Mouse (Mus musculus) mouse embryonic stem cell (cell line): ENCODE measurements around the gene Mbnl2.

ENCODE experiments used
- in situ Hi-C, 2 experiments: fragments of 300-500 bp; cut with MboI; formaldehyde crosslinking; loops; 1 replicate in 1 of 2; 3 replicates in 1 of 2; pipeline ENCODE4 v1.14.3; 2019 to 2020; ENCODE audit warnings: low sequenced_read_pairs in 2 of 2, low pct_unique_long_range_greater_than_20kb in 1 of 2, mixed read lengths in 1 of 2; ENCODE audit not compliant: unreplicated experiment in 1 of 2

The Mbnl2 gene

DNA sequence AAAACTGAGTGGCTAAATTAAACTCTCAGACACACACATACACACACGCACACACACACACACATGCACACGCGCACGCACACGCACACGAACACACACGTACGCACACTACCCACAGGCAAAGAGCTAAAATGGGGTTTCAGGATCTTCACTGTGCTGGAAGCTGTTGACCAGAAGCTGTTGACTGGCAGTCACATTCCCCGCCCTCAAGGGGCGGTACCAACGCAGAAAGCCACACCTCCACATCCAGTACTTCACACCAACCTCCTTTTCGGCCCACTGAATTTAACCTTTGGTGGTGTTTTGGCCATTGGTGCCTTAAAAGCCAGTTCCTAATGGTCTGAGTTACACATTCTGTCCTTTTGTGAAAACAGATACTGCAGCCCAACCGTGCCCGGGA lies 143.5 kb downstream of the Mbnl2 start:
- in situ Hi-C loops, result no loop called here

DNA sequence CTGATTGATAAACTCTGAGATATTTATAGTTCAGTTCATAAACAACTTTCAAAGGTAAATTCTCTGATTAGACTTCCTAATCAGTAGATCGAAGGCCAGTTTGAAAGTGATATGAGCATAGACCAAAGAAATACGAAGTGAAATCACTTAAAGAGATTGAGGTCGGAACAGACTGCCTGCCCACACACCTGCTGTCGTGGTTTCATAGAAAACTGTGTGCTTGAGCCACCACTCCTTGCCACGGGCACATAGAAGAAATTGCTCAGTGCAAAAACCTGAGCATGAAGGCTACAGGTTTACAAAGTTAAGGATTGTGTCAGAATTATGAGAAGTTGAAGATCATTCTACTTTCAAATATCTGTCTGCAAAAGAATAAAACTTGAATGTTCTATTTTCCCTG lies 153.0 kb downstream of the Mbnl2 start:
- in situ Hi-C loops, result no loop called here

DNA sequence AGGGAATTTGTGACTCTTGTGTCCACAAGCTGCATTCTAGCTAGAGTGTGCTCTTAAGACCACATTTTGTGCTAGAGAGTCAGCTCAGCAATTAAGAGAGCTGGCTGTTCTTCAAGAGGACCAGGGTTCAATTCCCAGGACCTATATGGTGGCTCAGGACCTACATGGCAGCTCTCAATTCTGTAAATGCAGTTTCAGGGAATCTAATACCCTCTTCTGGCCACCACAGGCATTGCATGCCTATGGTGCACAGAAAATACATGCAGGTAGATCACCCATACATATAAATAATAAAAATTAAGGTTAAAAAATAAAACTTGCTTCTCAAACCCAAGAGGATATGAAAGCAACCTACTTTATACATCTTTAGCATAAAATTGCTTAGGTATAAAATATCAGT lies 157.3 kb downstream of the Mbnl2 start:
- in situ Hi-C loops, result no loop called here

DNA sequence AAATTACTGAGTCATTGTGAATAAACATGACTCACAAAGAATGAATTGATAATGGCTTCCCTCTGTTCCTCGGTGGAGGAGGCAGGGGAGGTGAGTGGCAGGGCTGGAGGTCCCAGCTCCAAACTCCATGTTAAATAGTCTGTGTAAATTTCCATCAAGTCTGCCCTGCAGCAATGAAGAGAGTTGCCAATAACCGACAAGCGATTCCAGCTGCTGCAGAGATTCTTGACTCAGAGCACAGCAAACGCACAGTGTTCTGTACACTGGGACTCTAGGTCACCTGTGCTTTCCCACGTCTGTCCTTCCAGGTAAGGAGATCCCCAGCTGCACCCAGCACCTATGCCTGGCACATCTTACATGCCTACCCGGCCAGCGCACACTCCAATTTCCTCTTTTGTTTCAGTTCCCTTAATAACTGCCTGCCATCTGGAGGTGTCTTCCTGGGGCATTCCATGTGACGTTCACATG lies 158.5 kb downstream of the Mbnl2 start:
- in situ Hi-C loops, result no loop called here

DNA sequence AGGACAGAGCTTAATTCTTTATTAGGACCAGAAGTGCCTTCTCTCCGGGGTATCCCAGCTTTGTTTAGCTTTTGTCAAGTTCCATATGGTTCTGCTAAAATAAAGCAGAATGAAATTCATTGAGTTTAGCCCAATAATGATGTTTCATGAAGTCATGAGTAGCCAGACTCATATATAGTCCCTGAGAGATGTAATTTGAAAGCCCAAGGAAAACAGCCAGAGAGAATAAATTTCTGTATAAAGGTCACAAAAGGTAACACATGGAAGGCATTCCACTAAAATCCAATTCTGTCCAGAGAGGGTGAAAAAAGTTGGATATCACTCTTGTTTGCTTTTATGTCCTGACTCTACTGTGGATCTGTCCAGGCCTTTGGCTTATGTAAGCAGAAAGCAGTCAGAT lies 159.4 kb downstream of the Mbnl2 start:
- in situ Hi-C loops, result no loop called here

DNA sequence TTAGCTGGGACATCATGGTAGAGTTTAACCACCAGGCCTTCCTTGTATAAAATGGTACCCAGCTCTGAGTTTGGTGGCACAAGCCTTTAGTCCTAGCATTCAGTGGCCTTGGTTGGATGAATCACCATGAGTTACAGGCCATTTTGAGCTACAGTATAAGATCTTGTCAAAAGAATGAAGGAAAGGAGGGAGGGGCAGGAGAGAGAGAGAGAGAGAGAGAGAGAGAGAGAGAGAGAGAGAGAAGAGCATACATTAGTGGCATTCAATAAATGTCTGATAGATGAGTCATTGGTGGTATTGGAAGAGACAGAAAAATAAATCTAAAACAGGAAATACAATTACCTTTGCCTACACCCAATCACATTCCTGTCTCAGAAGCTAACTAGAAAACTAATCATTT lies 165.2 kb downstream of the Mbnl2 start:
- in situ Hi-C loops, result no loop called here

DNA sequence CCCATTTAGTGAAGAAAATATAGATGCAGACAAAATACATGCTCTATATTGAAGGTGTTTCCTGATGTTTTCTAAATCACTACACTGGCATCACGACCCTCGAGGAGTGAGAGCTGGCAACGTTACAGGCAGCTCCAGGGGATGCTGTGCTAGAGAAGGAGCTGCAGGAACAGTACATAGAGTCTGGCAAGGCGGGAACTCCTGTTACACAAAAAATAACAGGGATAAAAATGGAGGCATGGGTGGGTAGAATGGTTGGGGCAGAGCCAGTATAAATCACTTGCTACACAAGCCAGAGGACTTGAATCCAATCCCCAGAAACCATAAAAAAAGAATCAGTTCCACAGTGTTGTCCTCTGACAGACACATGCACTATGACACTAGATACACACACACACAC lies 165.8 kb downstream of the Mbnl2 start:
- in situ Hi-C loops, result no loop called here

DNA sequence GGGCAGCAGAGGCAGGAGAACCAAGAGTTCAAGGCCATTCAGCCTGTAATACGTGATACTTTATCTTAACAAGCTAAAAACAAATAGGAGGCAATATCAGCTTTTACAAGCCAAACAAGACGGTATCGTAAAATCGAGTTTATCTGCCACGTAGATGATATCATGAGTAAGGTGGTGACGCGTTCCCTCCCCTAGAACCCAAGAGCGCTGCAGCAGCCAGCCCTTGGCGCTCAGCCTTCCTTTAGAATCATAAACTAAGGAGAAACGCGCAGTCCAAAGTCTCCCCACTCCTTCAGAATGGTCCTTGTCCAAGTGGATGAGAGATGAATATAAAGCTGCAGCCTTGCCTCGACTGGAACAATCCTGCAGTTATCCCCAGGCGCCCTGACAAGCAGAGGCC lies 166.4 kb downstream of the Mbnl2 start:
- in situ Hi-C loops, result no loop called here

DNA sequence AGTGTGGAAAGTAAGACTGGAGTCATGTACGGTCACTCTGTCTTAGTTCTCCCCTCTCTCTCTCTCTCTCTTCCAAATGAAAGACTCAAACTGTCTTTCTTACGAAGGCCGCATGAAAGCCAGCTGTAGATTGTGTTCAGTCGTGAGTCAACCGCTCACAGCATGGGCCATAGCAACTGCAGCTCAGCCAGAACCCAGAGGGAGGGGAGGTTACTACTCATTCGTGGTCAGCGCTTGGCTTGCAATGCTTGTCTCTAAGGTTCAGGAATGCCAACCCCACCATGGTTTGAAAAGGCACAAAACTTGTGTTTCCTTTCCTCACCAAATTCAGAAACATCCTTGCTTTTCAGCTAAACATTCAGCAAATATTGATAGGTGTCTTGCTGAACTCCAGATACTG lies 178.8 kb downstream of the Mbnl2 start:
- in situ Hi-C loops, result no loop called here

DNA sequence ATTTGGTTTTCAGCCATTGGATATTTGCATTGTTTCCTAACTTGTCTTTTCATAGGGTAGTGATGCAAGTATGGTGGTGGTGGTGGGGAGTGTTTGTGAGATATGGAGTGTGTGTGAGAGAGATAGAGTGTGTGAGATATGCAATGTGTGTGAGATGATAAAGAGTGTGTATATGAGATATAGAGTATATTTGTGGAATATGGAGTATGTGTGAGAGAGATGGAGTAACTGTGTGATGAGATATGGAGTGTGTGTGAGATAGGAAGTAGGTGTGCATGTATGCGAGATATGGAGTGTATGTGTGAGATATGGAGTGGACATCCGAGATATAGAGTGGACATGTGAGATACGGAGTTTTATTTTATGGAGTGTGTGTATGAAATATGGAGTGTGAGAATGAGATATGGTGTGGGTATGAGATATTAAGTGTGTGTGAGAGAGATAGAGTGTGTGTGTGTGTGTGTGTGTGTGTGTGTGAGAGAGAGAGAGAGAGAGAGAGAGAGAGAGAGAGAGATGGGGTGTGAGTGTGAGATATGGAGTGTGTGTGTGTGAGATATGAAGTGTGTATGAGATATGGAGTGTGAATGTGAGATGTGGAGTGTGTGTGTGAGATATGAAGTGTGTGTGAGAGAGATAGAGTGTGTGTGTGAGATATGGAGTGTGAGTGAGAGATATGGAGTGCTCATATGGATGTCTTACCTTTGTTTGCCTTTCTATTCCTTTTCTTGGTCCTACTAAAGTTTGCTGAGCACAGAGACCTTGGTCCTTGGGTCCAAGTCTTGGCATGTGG lies 188.7 kb downstream of the Mbnl2 start:
- in situ Hi-C loops, result no loop called here

DNA sequence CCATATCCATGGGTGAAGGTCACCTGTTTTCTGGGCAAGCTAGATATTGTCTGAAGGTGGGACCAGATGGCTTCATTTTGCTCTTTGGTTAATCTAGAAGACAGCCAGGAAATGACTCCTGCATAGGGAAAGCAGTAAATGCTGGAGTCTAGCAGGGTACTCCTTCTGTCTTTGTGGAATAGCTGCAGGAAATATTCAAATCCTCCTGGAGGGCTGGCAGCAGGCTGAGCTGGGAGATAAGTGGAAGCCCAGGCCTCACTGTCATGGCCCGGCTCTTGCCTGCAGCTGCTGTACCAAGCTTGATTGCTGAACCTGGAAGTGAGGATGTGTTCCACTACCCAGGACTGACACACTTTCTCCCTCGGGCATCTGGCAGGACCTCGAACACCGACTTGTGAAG lies 191.3 kb downstream of the Mbnl2 start:
- in situ Hi-C loops, result no loop called here

DNA sequence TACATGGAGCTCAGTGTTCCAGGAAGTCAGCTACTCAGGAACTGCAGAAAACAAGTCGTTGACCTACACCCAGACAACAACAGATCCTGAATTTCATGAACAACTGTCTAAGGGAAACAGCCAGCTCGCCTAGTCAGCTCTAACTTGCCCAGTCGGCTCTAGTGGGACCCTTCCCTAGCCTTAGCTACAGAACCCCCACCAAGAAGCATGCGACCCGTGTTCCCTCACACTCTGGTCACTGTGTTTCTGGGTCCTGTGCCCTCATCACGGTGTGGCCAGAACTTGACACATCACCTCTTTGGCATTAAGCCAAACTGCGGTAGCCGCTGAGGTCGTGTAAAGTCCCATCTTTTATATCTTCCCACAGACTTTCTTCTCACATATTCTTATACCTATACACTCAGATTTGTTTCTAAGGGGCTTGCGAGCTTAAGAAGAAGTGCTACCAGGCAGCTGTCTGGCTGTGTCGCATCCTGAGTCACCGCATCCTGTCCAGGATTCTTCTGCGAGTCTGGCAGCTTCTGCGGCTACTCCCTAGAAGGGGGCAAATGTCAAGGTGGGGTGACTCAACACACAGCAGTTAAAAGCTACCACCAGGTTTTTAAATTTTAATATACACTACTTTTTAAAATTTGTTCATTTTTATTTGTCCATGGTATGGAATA lies 193.8 kb downstream of the Mbnl2 start:
- in situ Hi-C loops, result no loop called here

DNA sequence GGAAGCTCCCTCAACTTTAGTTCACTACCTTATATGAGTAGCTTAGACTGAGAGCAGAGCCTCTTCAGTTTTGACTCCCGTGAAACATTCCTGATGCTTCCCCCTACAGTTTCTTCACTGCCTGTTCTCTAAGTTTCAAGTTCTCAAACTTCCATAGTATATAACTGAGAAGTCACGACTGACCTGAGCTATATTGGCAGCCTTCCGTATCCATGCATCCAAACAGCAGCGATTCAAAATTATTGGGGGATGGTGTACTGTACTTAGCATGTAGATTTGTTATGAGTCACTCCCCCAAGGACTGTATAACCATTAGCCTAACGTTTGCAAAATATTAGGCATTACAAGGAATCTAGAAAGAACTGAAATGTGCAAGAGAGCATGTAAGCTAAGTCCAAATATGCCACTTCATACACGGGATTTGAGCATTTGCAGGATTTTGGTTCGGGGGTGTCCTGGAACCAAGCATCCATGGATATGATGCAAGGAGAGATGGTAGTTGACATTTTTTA lies 200.8 kb downstream of the Mbnl2 start:
- in situ Hi-C loops, result no loop called here

DNA sequence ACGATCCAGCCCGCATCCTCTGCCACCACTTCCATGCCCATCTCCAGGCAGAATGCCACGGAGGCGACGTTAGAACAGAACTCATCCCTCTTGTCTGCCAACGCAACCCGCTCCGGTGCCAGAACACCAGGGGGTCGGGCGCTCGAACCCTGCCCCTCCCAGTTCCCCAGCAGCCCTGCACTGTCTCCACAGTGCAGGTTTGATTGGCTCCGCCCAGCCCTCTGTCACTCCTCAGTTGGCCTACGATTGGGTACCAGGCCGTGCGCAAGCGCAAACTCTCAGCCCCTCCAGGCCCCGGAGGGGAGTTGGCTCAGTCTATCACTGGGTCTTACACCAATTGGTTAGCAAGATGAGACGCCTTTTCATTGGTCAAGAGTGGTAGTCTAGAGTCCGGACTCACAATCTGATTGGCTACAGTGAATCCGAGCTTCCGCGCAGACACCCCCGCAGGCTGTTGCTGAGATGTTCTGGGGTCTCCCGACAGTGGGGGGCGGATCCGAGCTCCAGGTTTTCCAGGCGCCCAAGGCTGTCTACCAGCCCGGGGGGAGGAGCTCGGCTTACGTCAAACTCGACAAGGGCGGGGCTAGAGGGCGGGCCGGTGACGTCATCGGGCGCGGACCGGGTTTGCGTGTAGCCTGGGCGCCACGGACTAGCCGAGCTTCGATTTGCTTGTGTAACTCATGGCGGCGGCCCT lies 202.0 kb downstream of the Mbnl2 start:
- in situ Hi-C loops, result no loop called here

DNA sequence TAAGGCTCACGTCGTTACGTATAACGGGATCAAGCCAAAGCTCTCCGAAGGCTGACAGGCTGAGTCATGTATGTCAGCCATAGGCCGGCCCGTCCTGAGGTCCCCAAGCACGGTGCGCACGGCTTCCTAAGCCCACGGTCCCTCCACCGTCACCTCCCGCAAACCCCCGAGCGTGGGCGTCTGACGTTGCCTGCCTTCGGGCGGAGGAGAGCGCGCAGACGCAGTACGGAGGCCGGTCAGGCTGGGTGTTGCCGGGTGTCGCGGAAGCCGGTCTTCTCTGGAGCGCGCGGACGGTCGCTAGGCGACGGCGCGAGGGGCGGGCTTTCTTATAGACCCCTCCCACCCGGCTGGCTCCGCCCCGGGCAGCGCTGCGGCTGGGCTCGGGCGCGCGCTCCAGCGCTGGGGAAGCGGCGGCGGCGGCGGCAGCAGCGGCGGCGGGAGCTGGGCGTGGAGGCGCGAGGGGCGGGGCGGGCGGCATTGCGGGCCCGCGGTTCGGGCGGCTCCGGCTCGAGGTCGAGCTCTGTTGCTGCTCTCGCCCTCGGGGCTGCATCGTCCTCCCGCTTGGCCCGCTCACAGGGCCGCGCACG lies 202.6 kb downstream of the Mbnl2 start, which contains the start of gene Rap2a:
TSS of gene Rap2a (plus strand) at position 463 of the 587 bp plus-strand sequence.
- in situ Hi-C loops, result no loop called here

DNA sequence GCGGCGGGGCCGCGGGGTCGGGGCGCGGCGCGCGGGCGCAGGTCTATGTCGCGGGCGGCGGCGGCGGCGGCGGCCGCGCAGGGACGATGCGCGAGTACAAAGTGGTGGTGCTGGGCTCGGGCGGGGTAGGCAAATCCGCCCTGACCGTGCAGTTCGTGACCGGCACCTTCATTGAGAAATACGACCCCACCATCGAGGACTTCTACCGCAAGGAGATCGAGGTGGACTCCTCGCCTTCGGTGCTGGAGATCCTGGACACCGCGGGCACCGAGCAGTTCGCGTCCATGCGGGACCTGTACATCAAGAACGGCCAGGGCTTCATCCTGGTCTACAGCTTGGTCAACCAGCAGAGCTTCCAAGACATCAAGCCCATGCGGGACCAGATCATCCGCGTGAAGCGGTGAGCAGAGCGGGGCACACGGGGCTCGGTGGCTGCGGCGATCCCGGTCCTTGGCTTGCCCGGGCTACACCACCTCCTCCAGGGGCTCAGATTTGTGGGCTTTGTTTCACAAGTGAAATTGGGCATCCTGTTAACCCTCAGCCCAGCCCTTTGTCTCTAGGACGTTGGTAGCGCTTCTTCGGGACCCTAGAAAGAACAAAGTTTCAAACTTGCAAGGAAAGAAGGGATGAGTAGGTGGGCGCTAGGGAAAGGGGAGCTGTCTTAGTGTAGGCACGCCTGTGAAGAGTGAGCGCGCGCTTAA lies 203.3 kb downstream of the Mbnl2 start:
- in situ Hi-C loops, result no loop called here

DNA sequence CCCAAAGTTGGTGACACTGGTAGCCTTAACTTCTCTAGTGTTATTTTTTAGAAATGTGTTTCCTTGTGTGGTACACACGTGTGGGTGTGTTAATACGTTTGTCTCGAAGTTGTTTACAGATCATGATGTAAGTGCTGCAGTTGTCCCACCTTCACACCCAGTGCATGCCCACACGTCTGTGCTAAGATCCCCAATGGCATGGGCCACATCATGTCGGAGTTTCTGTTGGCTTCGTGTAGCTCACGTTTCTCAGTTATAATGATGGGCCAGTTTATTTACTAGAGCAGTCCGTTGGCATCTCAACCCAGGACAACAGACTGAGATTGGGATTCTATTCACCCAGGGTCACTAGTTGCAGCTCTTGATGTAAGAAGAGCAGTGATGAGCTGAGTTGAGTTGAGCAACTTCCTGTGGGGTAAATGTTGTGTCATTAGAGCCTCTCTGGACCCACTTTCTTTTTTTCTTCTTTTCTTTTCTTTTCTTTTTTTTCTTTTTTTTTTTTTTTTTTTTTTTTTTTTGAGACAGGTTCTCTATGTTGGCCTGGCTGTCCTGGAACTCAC lies 205.0 kb downstream of the Mbnl2 start:
- in situ Hi-C loops, result no loop called here

DNA sequence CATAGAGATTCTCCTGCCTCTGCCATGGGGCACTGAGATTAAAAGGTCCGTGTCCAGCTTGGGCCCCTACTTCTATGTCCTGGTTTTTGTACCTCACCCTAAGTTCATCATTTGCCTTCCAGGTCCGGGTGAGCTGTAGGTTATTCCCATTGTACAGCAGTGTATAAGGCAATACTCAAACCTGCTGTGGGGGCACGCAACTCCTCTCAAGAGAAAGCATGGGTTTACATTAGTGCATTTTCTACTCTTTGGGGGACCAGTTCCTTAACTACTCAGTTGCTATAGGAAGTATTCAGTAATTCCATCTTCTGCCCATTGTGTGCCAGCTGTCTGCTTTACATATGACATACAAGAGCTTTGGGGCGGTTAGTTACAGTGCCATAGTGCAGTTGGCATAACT lies 205.5 kb downstream of the Mbnl2 start:
- in situ Hi-C loops, result no loop called here
